Mouse (Mus musculus): ENCODE measurements around the gene Rpl37. TPM values are rescaled to one million over a fixed set of nuclear protein-coding genes. Genes with fewer than 3 reads are reported as not detected.

Rpl37 gene
- polyA plus RNA-seq, 1 experiment from 2014 or later, result 249 TPM

- H3K9ac ChIP-seq (ENCODE audit: low read depth, low read length), result no peak overlapping the region
- no peaks in the 10 kb centered on the region for H3K27me3 ChIP-seq (ENCODE audit: control insufficient read depth, insufficient read depth, low read depth, low read length)
- no peaks in the 10 kb centered on the region for H3K9me3 ChIP-seq (replicated peaks; ENCODE audit: control insufficient read depth, low read length)
- peaks cover 10% of the 10 kb centered on the region for H3K4me1 ChIP-seq (ENCODE audit: control insufficient read depth, low read depth, low read length)
- H3K36me3 ChIP-seq (ENCODE audit: control insufficient read depth, insufficient read depth), result no peaks in the 10 kb centered on the region
- no peak for ATAC-seq (ENCODE audit: low read depth)
- peak overlapping the region; percentile 33 for H3K4me2 ChIP-seq (ENCODE audit: low read depth, low read length)
- WGBS (ENCODE audit: insufficient replicate concordance), result 63% methylated on average over 5 of the region's 5 CpGs
- no peak overlapping the region for H3K4me3 ChIP-seq (ENCODE audit: low read depth, low read length)
- peak overlapping the region; percentile 70 for H3K27ac ChIP-seq (ENCODE audit: low read length)
These were observed 38.6 kb downstream of the Rpl37 start for GRCm38 (mm10) chr15:5155093-5155492.

- H3K4me1 ChIP-seq (ENCODE audit: control insufficient read depth, low read depth, low read length), result peaks cover 10% of the 10 kb centered on the region
- H3K9me3 ChIP-seq (replicated peaks; ENCODE audit: control insufficient read depth, low read length), result no peaks in the 10 kb centered on the region
- no peak overlapping the region for H3K4me3 ChIP-seq (ENCODE audit: low read depth, low read length)
- peak overlapping the region; percentile 5; the same call in 1 of the 2 replicates for H3K27ac ChIP-seq (ENCODE audit: low read length)
- ATAC-seq (ENCODE audit: low read depth), result no peak
- H3K9ac ChIP-seq (ENCODE audit: low read depth, low read length), result no peak overlapping the region
- no peaks in the 10 kb centered on the region for H3K27me3 ChIP-seq (ENCODE audit: control insufficient read depth, insufficient read depth, low read depth, low read length)
- WGBS (ENCODE audit: insufficient replicate concordance), result 47% methylated on average over 4 of the region's 4 CpGs
- no peaks in the 10 kb centered on the region for H3K36me3 ChIP-seq (ENCODE audit: control insufficient read depth, insufficient read depth)
- H3K4me2 ChIP-seq (ENCODE audit: low read depth, low read length), result no peak overlapping the region
These were observed 39.9 kb downstream of the Rpl37 start for GRCm38 (mm10) chr15:5156355-5156754.

GRCm38 (mm10) chr15:5157386-5157785 is 40.9 kb downstream of the Rpl37 start:
- H3K9me3 ChIP-seq (replicated peaks; ENCODE audit: control insufficient read depth, low read length), result no peaks in the 10 kb centered on the region
- H3K9ac ChIP-seq (ENCODE audit: low read depth, low read length), result no peak overlapping the region
- no peak for ATAC-seq (ENCODE audit: low read depth)
- H3K36me3 ChIP-seq (ENCODE audit: control insufficient read depth, insufficient read depth), result no peaks in the 10 kb centered on the region
- 82% methylated on average over 1 of the region's 1 CpGs for WGBS (ENCODE audit: insufficient replicate concordance)
- H3K4me3 ChIP-seq (ENCODE audit: low read depth, low read length), result no peak overlapping the region
- H3K4me2 ChIP-seq (ENCODE audit: low read depth, low read length), result no peak overlapping the region
- H3K27ac ChIP-seq (ENCODE audit: low read length), result no peak overlapping the region
- no peaks in the 10 kb centered on the region for H3K27me3 ChIP-seq (ENCODE audit: control insufficient read depth, insufficient read depth, low read depth, low read length)
- H3K4me1 ChIP-seq (ENCODE audit: control insufficient read depth, low read depth, low read length), result peaks cover 10% of the 10 kb centered on the region

GRCm38 (mm10) chr15:5158827-5159226 is 42.4 kb downstream of the Rpl37 start:
- peaks cover 4% of the 10 kb centered on the region for H3K36me3 ChIP-seq (ENCODE audit: control insufficient read depth, insufficient read depth)
- no peaks in the 10 kb centered on the region for H3K27me3 ChIP-seq (ENCODE audit: control insufficient read depth, insufficient read depth, low read depth, low read length)
- H3K4me3 ChIP-seq (ENCODE audit: low read depth, low read length), result no peak overlapping the region
- no peak overlapping the region for H3K4me2 ChIP-seq (ENCODE audit: low read depth, low read length)
- H3K27ac ChIP-seq (ENCODE audit: low read length), result no peak overlapping the region
- H3K4me1 ChIP-seq (ENCODE audit: control insufficient read depth, low read depth, low read length), result peaks cover 10% of the 10 kb centered on the region
- no peaks in the 10 kb centered on the region for H3K9me3 ChIP-seq (replicated peaks; ENCODE audit: control insufficient read depth, low read length)
- H3K9ac ChIP-seq (ENCODE audit: low read depth, low read length), result no peak overlapping the region
- WGBS (ENCODE audit: insufficient replicate concordance), result 75% methylated on average over 6 of the region's 6 CpGs
- ATAC-seq (ENCODE audit: low read depth), result peak; percentile 32; the same call in 1 of the 2 replicates

- 73% methylated on average over 12 of the region's 12 CpGs for WGBS (ENCODE audit: insufficient replicate concordance)
These were observed 48.8 kb downstream of the Rpl37 start for GRCm38 (mm10) chr15:5165121-5165773.

More at GRCm38 (mm10) chr15:5165121-5165773, 48.8 kb downstream of the Rpl37 start:
- H3K4me1 ChIP-seq (ENCODE audit: control insufficient read depth, low read depth, low read length), result no peaks in the 10 kb centered on the region
- H3K4me2 ChIP-seq (ENCODE audit: low read depth, low read length), result no peak overlapping the region
- no peak overlapping the region for H3K9ac ChIP-seq (ENCODE audit: low read depth, low read length)
- no peaks in the 10 kb centered on the region for H3K9me3 ChIP-seq (replicated peaks; ENCODE audit: control insufficient read depth, low read length)
- peaks cover 34% of the 10 kb centered on the region for H3K36me3 ChIP-seq (ENCODE audit: control insufficient read depth, insufficient read depth)
- 0 out of 2 replicates have a peak, but pooled peaks have one; percentile 24 for ATAC-seq (ENCODE audit: low read depth)
- H3K4me3 ChIP-seq (ENCODE audit: low read depth, low read length), result no peak overlapping the region
- H3K27ac ChIP-seq (ENCODE audit: low read length), result no peak overlapping the region
- no peaks in the 10 kb centered on the region for H3K27me3 ChIP-seq (ENCODE audit: control insufficient read depth, insufficient read depth, low read depth, low read length)

Other genes starting within 250 kb of the Rpl37 start
- gene Mroh2b, start 217.9 kb upstream of the Rpl37 start, polyA plus RNA-seq (2015; fragmentation: Nextera tagmentation; extraction: Ambion mirVana), result not detected in 2 replicates
- gene C7, start 52.9 kb upstream of the Rpl37 start, polyA plus RNA-seq (2015; fragmentation: Nextera tagmentation; extraction: Ambion mirVana), result not detected in 2 replicates
- gene Card6, start 8.1 kb upstream of the Rpl37 start, polyA plus RNA-seq (2015; fragmentation: Nextera tagmentation; extraction: Ambion mirVana), result 1.5 and 1.7 TPM in 2 replicates
- gene Prkaa1, start 27.2 kb downstream of the Rpl37 start, polyA plus RNA-seq (2015; fragmentation: Nextera tagmentation; extraction: Ambion mirVana), result 11.8 and 12.3 TPM in 2 replicates
- 14.1 and 16.1 TPM in 2 replicates for gene Ttc33, start 68.9 kb downstream of the Rpl37 start, polyA plus RNA-seq (2015; fragmentation: Nextera tagmentation; extraction: Ambion mirVana)
- gene Ptger4, start 127.5 kb downstream of the Rpl37 start, polyA plus RNA-seq (2015; fragmentation: Nextera tagmentation; extraction: Ambion mirVana), result 1.1 and 1.4 TPM in 2 replicates

All from liver, embryonic 16.5 days (tissue).